Mouse (Mus musculus): ENCODE measurements around the gene Tfap2c.

Tfap2c gene

GRCm38 (mm10) chr2:172549371-172550155, at the start of gene Tfap2c:
TSS of gene Tfap2c (plus strand) at chr2:172549593.
- DNase-seq (ENCODE audit: low read depth) = no peak

GRCm38 (mm10) chr2:172500752-172501316, 48.6 kb upstream of the Tfap2c start:
- no peak for DNase-seq (ENCODE audit: low read depth)

GRCm38 (mm10) chr2:172501341-172501740, 48.1 kb upstream of the Tfap2c start:
- DNase-seq (ENCODE audit: low read depth) = peak; percentile 66

- no peak for DNase-seq (ENCODE audit: low read depth)
Observed at GRCm38 (mm10) chr2:172502168-172502567, 47.2 kb upstream of the Tfap2c start.

- no peak for DNase-seq (ENCODE audit: low read depth)
Observed at GRCm38 (mm10) chr2:172506121-172506520, 43.3 kb upstream of the Tfap2c start.

- DNase-seq (ENCODE audit: low read depth) = no peak
Observed at GRCm38 (mm10) chr2:172510056-172510712, 39.2 kb upstream of the Tfap2c start.

- DNase-seq (ENCODE audit: low read depth) = no peak
Observed at GRCm38 (mm10) chr2:172510899-172511298, 38.5 kb upstream of the Tfap2c start.

GRCm38 (mm10) chr2:172516407-172516992, 32.9 kb upstream of the Tfap2c start:
- no peak for DNase-seq (ENCODE audit: low read depth)

- DNase-seq (ENCODE audit: low read depth) = no peak
Observed at GRCm38 (mm10) chr2:172520616-172521371, 28.6 kb upstream of the Tfap2c start.

- no peak for DNase-seq (ENCODE audit: low read depth)
Observed at GRCm38 (mm10) chr2:172522528-172522927, 26.9 kb upstream of the Tfap2c start.

- DNase-seq (ENCODE audit: low read depth) = no peak
Observed at GRCm38 (mm10) chr2:172527175-172527574, 22.2 kb upstream of the Tfap2c start.

- DNase-seq (ENCODE audit: low read depth) = no peak
Observed at GRCm38 (mm10) chr2:172543987-172544386, 5.4 kb upstream of the Tfap2c start.

- DNase-seq (ENCODE audit: low read depth) = no peak
Observed at GRCm38 (mm10) chr2:172544601-172545127, 4.7 kb upstream of the Tfap2c start.

- no peak for DNase-seq (ENCODE audit: low read depth)
Observed at GRCm38 (mm10) chr2:172545592-172546235, 3.7 kb upstream of the Tfap2c start.

GRCm38 (mm10) chr2:172546551-172546950, 2.8 kb upstream of the Tfap2c start:
- no peak for DNase-seq (ENCODE audit: low read depth)

- no peak for DNase-seq (ENCODE audit: low read depth)
Observed at GRCm38 (mm10) chr2:172547116-172547515, 2.3 kb upstream of the Tfap2c start.

- no peak for DNase-seq (ENCODE audit: low read depth)
Observed at GRCm38 (mm10) chr2:172547807-172548586, 1.4 kb upstream of the Tfap2c start.

- no peak for DNase-seq (ENCODE audit: low read depth)
Observed at GRCm38 (mm10) chr2:172548672-172549255, 629 bp upstream of the Tfap2c start.

- DNase-seq (ENCODE audit: low read depth) = peak; percentile 11
Observed at GRCm38 (mm10) chr2:172550364-172551080, 1.1 kb downstream of the Tfap2c start.

Data from naive thymus-derived CD4-positive, alpha-beta T cell, adult 2 months (primary cell).